Mouse (Mus musculus): Measurements from ENCODE around the gene Ctso. TPM values are rescaled to one million over a fixed set of nuclear protein-coding genes. Genes with fewer than 3 reads are reported as not detected.

Gene Ctso
- polyA plus RNA-seq, 1 experiment from 2014 or later = 15.3 TPM

DNA sequence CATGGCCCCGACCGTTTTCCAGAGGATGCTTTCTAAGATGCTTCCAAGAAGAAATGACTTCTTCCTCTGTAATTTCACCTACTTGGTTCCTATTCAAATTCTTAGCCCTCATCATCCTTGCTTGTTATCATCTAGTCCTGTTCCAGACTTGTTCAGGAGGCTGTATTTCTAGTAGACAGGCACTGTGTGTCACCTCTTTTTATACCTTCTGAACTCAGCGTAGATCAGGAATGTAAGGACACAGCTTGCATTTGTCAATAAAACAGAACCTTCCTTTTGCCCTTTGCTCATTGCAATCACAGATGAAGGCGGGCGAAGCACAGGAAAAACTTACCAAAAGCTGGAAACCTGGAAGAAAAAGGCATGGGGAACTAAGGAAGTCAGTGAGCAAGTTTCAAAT, 49.6 kb downstream of the Ctso start, which contains the start of gene Asic5:
Gene Asic5 (plus strand): TSS at position 301 of the 400 bp plus-strand sequence.
- H3K27ac ChIP-seq (ENCODE audit: low read depth) = no peak within 1 kb of the TSS
- no peaks in the 10 kb centered on the region for H3K27me3 ChIP-seq (ENCODE audit: insufficient read depth, low read length)
- no peak for DNase-seq
- H3K9me3 ChIP-seq (ENCODE audit: low read depth, low read length) = no peaks in the 10 kb centered on the region
- ATAC-seq (ENCODE audit: insufficient read depth) = no peak
- WGBS = 71% methylated on average over 5 of the region's 5 CpGs
- no peak within 1 kb of the TSS for H3K9ac ChIP-seq
- H3K4me1 ChIP-seq (ENCODE audit: insufficient read depth) = no peaks in the 10 kb centered on the region
- H3K4me3 ChIP-seq (ENCODE audit: low read depth, low read length) = no peak within 1 kb of the TSS
- no peak for TF ChIP-seq CTCF (IDR thresholded peaks at IDR 0.05; ENCODE audit: low read depth)
- no peak within 1 kb of the TSS for H3K4me2 ChIP-seq
- no peaks in the 10 kb centered on the region for H3K36me3 ChIP-seq (ENCODE audit: insufficient read depth)

DNA sequence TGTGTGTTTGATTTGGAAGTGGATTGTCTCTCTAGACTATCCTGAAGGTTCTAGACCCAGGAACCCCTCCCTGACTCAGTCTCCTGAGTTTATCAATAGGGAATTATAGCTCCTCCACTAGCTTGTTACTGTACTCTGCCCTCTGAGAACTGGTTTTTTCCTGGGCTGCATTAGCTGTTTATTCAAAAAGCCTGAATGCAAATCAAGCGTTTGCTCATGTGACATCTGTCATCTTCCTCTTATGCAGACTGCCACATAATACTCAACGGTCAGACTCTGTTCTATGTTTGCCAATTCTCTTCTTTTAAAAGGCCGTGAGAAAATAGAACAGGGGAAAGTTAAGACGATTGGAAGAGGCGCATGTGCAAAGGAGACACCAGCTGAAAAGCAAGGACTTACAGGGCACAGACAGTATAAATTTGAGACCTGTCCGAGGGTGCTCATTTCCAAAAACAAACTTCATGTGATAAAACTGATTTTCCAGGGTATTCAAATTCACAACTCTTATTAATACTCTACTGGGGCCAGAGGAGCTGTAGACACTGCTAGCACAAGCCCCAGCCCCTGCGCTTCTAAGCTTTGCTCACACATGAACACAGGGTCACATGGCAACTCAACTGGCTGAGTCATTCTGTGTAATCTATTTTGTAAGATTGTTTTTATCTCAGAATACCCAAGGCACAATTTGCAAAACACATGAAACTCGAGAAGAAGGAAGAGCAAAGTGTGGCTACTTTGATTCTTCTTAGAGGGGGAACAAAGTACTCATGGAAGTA, 50.9 kb downstream of the Ctso start:
- no peak overlapping the region for H3K27ac ChIP-seq (ENCODE audit: low read depth)
- DNase-seq (no peak), ATAC-seq (ENCODE audit: insufficient read depth) (no peak)
- H3K9ac ChIP-seq = no peak overlapping the region
- no peak overlapping the region for H3K4me3 ChIP-seq (ENCODE audit: low read depth, low read length)
- 71% methylated on average over 8 of the region's 8 CpGs for WGBS
- no peak for TF ChIP-seq CTCF (IDR thresholded peaks at IDR 0.05; ENCODE audit: low read depth)
- no peaks in the 10 kb centered on the region for H3K27me3 ChIP-seq (ENCODE audit: insufficient read depth, low read length)
- H3K4me1 ChIP-seq (ENCODE audit: insufficient read depth) = no peaks in the 10 kb centered on the region
- no peak overlapping the region for H3K4me2 ChIP-seq
- no peaks in the 10 kb centered on the region for H3K36me3 ChIP-seq (ENCODE audit: insufficient read depth)
- H3K9me3 ChIP-seq (ENCODE audit: low read depth, low read length) = no peaks in the 10 kb centered on the region

DNA sequence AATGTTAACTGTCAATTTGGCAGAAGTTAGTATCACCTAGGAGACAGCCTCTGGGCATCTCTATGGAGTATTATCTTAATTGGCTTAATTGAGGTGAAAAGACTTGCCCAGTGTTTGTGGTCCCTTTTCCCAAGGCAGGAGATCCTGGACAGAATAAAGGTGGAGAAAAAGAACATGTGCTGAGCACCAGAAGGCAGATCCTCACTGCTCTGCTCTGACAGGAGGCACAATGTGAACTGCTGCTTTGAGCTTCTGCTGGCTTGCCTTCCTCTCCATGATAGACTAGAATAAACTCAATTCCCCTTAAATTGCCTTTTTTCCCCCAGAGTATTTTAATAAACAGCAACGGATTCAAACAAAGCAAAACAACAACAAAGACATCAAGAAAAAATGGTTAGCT, 52.7 kb downstream of the Ctso start:
- no peak for TF ChIP-seq CTCF (IDR thresholded peaks at IDR 0.05; ENCODE audit: low read depth)
- H3K9me3 ChIP-seq (ENCODE audit: low read depth, low read length) = no peaks in the 10 kb centered on the region
- H3K4me3 ChIP-seq (ENCODE audit: low read depth, low read length) = no peak overlapping the region
- WGBS = 56% methylated on average over 1 of the region's 1 CpGs
- H3K27me3 ChIP-seq (ENCODE audit: insufficient read depth, low read length) = no peaks in the 10 kb centered on the region
- H3K4me1 ChIP-seq (ENCODE audit: insufficient read depth) = no peaks in the 10 kb centered on the region
- no peak overlapping the region for H3K9ac ChIP-seq
- DNase-seq (no peak), ATAC-seq (ENCODE audit: insufficient read depth) (no peak)
- H3K36me3 ChIP-seq (ENCODE audit: insufficient read depth) = no peaks in the 10 kb centered on the region
- no peak overlapping the region for H3K27ac ChIP-seq (ENCODE audit: low read depth)
- H3K4me2 ChIP-seq = no peak overlapping the region

DNA sequence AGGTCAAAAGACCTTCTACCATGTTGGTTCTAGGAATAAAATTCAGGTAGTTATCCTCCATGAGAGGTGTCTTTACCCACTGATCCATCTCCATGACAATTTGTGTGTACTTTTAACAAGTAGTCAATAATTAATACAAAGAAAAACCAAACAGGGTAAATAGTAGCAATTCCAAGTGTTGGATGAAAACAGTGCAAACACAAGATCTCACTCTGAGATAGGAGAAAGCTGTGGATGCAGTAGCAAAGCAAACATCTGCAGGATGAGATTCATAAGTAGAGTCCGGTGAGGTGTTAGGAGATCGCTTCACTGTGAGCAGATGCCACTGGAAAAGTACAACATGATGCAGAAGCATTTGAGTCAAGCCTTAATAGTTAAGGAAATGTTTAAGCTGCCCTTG, 53.7 kb downstream of the Ctso start:
- Histone ChIP-seq H3K9ac (no peak overlapping the region), H3K9me3 (ENCODE audit: low read depth, low read length) (no peaks in the 10 kb centered on the region), H3K27me3 (ENCODE audit: insufficient read depth, low read length) (no peaks in the 10 kb centered on the region), H3K4me1 (ENCODE audit: insufficient read depth) (no peaks in the 10 kb centered on the region), H3K4me3 (ENCODE audit: low read depth, low read length) (no peak overlapping the region), H3K27ac (ENCODE audit: low read depth) (no peak overlapping the region), H3K4me2 (no peak overlapping the region), H3K36me3 (ENCODE audit: insufficient read depth) (no peaks in the 10 kb centered on the region)
- ATAC-seq (ENCODE audit: insufficient read depth) (no peak), DNase-seq (no peak)
- 76% methylated on average over 2 of the region's 2 CpGs for WGBS
- TF ChIP-seq CTCF (IDR thresholded peaks at IDR 0.05; ENCODE audit: low read depth) = no peak

DNA sequence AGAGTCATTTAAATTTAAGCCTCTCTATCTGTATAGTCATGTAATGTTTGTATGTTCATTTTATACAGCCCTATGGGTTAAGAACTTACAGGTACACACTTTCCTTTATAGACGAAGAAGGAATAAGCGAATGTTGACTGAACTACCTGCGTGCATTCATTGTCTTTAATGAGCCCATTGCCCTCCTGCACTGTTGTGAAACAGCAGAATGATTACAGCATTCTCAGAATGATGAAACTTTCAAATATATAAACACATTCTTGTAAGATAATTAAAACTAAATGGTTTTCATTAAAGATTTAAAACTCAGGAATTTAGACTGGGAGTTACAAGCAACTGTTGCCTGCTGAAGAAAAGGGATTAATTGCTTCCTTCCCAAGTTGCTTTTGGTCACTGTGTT, 55.2 kb downstream of the Ctso start:
- TF ChIP-seq CTCF (IDR thresholded peaks at IDR 0.05; ENCODE audit: low read depth) = no peak
- Histone ChIP-seq H3K9ac (no peak overlapping the region), H3K9me3 (ENCODE audit: low read depth, low read length) (no peaks in the 10 kb centered on the region), H3K27me3 (ENCODE audit: insufficient read depth, low read length) (no peaks in the 10 kb centered on the region), H3K4me2 (no peak overlapping the region), H3K36me3 (ENCODE audit: insufficient read depth) (no peaks in the 10 kb centered on the region), H3K27ac (ENCODE audit: low read depth) (no peak overlapping the region), H3K4me1 (ENCODE audit: insufficient read depth) (no peaks in the 10 kb centered on the region), H3K4me3 (ENCODE audit: low read depth, low read length) (no peak overlapping the region)
- DNase-seq (no peak), ATAC-seq (ENCODE audit: insufficient read depth) (no peak)
- WGBS = 97% methylated on average over 3 of the region's 3 CpGs

DNA sequence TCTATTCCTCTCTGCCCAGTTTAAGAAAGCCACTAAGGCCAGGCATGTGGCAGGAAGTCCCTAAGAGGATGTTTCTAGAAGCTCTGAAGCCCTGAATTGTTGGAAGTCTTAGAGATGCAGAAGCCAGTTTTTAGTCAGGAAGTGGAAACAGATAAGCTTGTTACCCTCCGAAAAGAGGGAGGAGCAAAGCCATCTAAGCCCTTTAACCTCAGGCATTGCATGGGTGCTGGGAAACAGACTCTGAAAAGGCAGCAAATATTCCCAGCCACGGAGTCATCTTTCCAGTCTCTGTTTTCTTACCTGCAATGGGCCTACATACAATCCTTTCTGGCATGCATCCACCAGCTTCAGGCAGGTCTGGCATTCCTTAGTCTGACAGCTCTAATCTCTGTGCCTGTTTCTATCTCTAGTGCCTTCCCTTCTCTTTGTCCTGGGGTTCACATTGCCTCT, 57.3 kb downstream of the Ctso start:
- Histone ChIP-seq H3K9me3 (ENCODE audit: low read depth, low read length) (no peaks in the 10 kb centered on the region), H3K4me3 (ENCODE audit: low read depth, low read length) (no peak overlapping the region), H3K9ac (no peak overlapping the region), H3K27ac (ENCODE audit: low read depth) (0 out of 2 replicates have a peak overlapping the region, but pooled peaks have one; percentile 10), H3K4me2 (no peak overlapping the region), H3K27me3 (ENCODE audit: insufficient read depth, low read length) (no peaks in the 10 kb centered on the region), H3K36me3 (ENCODE audit: insufficient read depth) (no peaks in the 10 kb centered on the region), H3K4me1 (ENCODE audit: insufficient read depth) (no peaks in the 10 kb centered on the region)
- 21% methylated on average over 2 of the region's 2 CpGs for WGBS
- no peak for ATAC-seq (ENCODE audit: insufficient read depth)
- TF ChIP-seq CTCF (IDR thresholded peaks at IDR 0.05; ENCODE audit: low read depth) = no peak
- no peak for DNase-seq

DNA sequence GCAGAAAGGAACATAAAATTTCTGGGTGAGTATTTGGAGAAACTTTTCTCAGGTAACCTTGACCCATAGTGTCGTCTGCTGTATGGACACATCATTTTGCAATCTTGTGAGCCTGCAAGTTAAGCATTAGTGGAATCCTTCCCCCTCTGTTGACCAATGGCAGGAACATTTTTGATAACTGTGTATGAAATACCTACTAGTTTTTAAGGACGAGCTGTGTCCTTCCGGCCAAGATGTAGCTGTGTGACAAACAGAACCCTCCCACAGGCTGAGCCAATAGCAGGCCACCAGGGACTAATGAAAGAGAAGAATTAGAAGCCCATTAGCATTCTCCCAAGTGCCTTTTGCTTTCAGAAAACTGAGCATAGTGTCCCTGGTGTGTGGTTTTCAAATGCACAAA, 58.1 kb downstream of the Ctso start:
- H3K27me3 ChIP-seq (ENCODE audit: insufficient read depth, low read length) = no peaks in the 10 kb centered on the region
- H3K4me3 ChIP-seq (ENCODE audit: low read depth, low read length) = no peak overlapping the region
- H3K27ac ChIP-seq (ENCODE audit: low read depth) = no peak overlapping the region
- H3K36me3 ChIP-seq (ENCODE audit: insufficient read depth) = no peaks in the 10 kb centered on the region
- H3K9me3 ChIP-seq (ENCODE audit: low read depth, low read length) = no peaks in the 10 kb centered on the region
- ATAC-seq (ENCODE audit: insufficient read depth) (no peak), DNase-seq (no peak)
- H3K4me2 ChIP-seq = no peak overlapping the region
- H3K4me1 ChIP-seq (ENCODE audit: insufficient read depth) = no peaks in the 10 kb centered on the region
- no peak overlapping the region for H3K9ac ChIP-seq
- 59% methylated on average over 3 of the region's 3 CpGs for WGBS
- no peak for TF ChIP-seq CTCF (IDR thresholded peaks at IDR 0.05; ENCODE audit: low read depth)

All from lung, embryonic 14.5 days (tissue).